Mouse (Mus musculus) embryo, embryonic 9.5 days (tissue): Measurements from ENCODE around the gene Ghrl.
A peak's percentile ranks its signal among the peaks of the same experiment; 100 is the strongest.
"Not testable (repeated sequence)": the region's sequence is repeated elsewhere in the genome, so short reads cannot be mapped to it uniquely, and the experiment has no call there.

ENCODE experiments used
- DNase-seq: peaks from one replicate; pipeline ENCODE4 v3.0.0-alpha.2; 2017; ENCODE audit errors: extremely low spot score

Gene Ghrl

DNA sequence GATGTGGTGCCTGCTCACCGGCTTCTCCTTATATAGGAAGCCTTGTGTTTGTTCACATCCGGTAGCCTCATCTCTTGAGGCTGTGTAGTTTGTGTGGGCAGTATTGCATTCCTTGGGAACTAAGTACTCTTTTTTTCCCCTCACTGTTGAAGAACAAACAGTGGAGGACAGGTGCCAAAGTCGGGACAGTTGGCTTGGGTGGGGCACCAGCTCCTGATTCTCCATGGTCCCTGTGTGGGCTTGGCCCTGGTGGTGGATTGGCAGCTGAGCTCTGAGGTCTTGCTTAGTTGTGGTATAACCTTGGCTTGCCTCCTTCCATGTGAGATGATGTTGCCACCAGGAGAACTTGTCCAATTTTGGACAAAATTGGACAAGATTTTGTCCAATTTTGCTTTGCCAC, at the start of gene Ghrl:
Gene Ghrl, minus strand, starts transcription at position 3 of the 400 bp plus-strand sequence.
- no peak for DNase-seq

DNA sequence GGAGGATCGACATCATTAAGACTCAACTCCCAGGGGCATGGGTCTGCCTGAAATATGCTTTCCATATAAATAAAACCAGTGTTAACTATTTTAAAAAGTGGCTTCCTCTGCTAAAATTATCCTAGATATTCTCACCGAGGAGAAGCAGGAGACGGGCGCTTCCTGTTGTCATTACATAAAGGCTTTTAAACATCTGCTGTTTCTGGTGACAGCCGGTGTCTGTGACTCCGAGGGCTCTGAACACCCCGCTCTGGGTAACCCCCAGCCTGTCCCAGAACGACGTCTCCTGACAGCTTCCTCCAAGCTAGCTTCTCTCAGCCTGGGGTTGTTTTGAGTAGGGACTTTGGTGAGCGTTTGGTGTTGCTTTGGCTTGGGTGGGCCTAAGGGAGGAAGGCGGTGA, 49.1 kb upstream of the Ghrl start:
- DNase-seq, result no peak

DNA sequence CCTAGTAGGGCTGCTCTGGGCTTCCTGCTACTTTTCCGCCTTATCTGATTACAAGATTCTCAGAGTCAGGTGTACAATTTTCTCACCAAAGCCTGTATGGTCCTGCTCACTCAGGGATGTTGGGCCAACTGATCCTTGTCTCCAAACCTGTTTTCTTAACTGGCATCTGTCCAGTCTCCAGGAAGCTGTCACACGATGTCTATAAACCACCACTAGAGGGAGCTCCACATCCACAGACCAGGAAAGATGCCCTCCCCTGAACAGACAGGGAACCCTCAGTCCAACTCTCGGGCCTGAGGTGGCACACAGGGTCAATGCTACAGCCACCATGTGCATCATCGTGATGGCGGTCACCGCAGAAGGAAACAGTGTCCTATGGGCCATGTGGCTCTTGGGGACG, 42.0 kb upstream of the Ghrl start:
- peak; percentile 74 for DNase-seq

DNA sequence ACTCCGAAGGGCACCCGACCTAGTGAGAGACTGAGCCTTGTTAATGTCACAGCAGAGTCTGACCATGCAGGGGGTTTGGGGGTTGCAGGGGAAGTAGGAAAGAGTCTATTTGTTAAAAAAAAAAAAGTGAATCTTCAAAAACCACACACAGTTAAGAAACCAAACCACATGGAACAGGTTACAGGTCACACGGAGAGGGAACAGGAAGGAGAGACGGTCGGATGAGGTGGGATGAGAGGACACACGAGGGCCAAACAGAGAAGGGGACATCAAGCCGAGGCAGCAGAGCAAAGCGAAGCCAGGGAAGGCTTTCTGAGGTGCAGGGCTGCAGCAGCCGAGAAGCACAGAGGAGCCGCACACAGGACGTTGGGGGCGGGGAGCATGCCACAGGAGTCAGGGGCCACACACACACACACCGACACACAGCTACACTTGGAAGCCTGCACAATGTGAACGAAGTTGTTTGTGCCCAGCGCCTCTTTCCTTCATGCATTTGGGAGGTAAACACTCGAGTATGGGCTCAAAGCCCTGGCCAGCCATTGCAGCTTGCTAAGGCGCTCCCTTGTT, 29.5 kb upstream of the Ghrl start:
- DNase-seq, result peak; percentile 5

DNA sequence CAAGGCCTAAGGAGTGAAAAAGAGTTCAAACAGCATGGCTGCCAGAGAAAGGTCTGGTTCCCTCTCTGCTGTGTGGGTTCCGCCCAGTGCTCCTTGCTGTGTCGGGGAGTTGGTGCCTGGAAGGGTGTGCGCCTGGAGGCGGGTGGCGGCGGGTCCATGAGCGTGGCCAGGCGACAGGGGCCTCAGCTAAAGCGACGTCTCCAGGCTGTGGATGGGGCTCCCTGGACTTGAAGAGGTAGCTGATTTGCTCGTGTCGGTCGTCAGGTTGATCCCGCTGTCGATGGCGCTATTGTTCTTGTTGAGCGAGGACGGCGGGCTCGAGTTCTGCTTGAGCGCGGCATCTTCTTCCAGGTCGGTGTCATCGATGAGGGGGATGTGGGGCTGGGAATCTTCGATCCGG, 28.7 kb upstream of the Ghrl start:
- peak; percentile 25 for DNase-seq

DNA sequence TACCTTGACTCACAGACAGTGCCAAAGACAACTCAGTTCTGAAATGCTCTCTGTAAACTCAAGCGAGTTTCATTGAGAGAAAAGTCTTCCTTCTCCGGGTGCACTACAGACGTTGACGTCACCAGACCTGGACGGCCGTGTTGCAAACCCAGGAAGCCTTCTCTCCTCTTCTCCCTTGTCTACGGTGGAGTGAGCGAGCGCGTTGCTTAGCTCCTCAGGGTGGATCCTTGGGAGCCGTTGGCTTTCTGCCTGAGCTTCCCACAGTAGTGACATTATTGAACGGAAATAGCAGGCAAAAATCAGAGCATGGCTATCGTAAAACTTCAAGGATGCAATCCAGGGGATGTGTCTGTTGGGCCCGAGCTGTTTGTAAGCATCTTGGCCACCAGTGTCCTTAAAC, 27.6 kb upstream of the Ghrl start:
- DNase-seq, result no peak

DNA sequence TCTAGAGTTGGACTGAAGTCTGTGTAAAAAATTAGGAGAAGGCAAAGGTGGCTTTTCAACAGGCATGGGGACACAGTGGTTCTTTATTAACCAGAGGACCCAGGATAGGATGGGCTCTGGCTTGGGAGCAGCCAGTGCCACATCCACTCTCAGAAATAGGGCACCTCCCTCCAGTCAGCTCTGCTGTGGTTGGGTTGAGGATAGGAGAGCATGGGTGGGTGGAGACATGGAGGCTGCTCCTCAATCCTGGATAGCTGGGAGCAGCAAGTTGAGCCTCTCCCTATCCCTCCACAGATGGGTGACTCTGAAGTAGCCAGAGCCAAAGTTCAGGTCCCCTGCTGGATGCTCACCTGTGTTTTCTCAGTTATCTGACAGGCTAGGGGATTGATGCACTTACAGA, 25.4 kb upstream of the Ghrl start:
- DNase-seq, result no peak

DNA sequence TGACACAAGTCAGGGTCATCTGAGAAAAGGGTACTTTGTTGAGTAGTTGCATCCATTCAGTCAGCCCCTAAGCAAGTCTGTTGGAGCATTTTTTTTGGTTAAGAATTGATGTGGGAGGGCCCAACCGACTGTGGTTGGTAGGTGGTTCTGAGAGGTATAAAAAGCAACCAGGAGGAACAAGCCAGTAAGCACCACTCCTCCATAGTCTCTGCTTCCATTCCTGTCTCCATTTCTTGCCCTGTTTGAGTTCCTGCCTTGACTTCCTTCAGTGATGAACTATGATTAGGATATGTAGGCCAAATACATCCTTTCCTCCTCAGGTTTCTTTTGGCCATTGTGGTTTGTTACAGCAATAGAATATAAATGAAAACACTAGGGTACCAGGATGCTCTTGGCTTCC, 23.4 kb upstream of the Ghrl start:
- no peak for DNase-seq

DNA sequence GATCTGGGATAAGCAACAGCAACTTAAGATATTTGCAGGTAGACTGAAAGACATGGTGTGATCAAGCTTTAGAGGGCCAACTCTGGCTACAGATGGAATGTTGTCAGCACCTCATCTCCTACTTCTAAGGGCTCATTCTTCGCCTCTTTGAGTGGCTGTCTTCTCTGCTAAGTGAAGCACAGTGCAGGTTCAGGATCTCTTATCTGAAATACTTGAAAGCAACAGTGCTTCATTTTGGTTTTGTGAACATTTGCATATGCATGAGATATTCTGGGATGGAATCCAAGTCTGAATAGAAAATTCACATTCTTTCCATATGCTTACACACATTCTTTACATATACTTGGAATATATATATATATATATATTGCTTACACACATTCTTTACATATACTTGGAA, 22.6 kb upstream of the Ghrl start:
- DNase-seq, result no peak

DNA sequence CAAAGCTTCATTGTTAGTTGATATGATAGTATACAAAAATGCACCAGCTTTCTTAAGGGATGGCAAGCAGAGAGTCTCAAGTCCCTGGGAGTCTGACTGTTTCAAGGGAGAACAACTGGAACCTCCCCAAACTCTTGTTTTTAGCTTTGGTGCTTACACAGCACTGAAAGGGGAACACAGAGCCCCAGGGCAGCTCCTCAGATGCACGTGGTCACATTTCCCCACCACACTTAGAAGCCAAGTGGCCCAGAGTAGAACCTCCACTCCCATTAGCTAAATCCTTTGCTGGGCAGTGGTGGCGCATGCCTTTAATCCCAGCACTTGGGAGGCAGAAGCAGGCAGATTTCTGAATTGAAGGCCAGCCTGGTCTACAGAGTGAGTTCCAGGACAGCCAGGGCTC, 21.7 kb upstream of the Ghrl start:
- DNase-seq, result no peak

DNA sequence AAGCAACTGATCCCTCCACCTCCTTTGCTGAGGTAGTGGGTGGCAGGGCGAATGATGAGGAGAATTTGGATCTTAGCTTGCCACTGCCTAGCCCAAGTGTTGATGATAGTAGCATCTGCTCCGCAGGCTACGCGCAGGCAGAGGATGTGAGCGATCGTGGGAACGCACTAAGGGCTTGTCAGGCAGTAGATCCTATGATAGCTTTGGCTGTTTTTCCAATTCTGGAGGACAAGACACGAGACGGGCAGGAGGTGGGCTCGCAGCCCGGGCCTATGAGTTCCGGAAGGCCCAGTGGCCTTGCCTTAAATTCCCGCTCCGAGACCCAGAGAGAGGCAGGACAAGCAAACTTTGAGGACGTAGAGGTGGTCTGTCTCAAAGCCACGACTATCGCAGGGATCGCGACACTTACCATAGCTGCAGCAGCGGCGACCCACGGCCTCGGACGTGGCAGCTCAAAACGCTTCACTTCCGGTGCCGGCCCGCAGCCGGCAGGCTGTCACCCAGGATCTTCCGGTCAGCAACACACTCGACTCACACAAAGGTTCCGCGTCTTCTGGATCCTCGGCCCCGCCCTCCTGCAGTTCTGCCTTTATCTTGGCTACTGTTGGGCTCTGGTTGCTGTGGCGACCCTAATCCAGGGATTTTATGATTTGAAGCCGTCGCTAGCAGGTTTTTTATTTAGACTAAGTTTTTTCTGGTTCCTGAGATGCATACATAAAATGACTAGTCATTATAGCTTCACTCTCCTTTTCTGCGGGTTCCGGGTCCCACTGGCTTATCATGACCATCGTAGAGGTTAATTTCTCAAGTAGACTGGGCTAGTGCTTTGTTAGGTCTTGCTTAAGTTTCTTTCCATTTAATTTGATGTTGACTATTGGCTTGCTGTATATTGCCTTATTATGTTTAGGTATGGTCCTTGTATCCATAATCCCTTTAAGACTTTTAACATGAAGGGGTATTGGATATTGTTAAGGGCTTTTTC, 20.8 kb upstream of the Ghrl start, which contains the start of gene Sec13:
Gene Sec13, minus strand, starts transcription at position 508 of the 982 bp plus-strand sequence.
- peak; percentile 92 for DNase-seq

DNA sequence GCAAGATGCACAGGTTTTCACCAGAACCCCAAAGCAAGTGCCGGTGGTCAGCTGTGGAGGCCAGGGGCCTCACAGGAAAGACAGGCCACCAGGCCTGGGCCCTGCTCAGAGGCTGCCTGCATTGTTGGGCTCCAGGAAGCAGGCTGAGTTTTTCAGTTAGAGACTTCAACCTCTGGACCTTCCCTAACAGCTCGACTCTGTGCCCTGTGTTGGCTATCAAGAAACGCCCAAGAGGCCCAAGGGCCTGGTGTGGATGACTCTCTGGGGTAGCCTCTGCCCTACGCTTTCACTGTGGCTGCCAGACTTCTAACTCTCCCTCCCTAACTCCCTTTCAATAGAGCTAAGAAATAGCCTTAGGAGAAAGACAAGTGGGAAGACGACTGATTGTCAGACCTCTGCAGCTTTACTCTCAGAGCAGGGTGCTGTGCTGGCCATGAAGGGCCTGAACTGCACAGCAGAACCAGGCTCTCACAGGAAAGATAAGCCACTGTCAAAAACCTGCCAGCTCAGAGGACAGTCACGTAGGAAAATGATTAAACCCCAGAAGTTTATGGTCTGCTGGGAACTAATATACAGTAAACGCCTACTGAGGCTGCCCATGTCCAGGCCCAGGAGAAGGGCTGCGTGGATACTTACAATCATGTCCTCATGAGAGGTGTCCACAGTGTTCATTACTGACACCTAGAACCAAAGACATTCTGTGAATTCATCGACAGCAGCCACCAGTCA, 17.8 kb upstream of the Ghrl start:
- DNase-seq, result no peak

DNA sequence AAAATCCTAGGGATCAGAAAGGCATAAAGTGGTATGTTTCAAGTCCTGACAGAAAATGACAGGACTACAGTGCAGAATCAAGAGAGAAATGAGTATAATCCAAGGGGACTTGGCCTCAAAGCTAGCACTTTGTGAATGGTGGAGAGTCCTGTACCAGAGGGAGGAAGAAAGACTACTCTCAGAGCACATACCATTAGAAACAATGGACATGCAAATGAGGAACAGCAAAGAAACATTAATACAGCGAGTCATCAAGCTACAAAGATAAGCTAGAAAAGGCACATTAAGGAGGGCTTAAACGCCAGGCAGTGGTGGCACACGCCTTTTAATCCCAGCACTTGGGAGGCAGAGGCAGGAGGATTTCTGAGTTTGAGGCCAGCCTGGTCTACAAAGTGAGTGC, 11.6 kb upstream of the Ghrl start:
- DNase-seq, result no peak

DNA sequence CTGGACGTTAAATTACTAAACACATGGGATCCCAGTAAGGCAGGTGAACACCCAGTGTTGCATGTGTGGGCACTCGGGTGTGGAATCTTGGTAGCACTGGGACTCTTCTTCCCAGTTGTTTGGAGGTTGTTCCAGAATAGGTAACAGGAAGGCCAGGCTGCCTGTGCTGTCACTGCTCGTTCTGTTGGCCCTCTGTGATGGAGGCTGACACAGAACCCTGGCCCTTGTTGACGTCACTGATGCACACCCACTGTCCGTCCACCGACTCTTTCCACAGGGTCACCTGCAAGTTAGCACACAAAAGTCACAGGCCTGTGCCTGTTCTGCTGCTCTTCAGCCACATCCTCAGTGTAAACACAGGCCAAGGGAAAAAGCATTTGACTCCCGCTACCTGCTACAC, 8.5 kb upstream of the Ghrl start:
- no peak for DNase-seq

DNA sequence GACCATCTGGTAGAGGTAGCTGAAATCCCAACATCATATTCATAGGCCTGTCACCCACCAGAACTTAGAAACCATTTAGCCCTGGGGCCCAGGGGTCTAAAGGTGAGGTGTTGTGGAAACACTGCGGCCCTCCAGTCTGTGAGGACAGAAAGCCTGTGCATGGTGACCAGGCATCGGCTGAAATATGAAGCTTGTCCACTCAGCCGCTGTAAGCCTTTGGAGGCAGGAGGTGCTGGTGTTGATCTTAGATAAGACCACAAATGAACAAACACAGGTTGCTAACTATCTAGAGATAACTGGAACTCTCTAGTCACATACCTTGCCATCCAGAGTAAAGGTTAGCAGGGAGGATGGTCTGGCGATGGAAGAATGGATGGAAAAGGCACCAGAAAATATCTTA, 1.4 kb upstream of the Ghrl start:
- DNase-seq, result no peak

DNA sequence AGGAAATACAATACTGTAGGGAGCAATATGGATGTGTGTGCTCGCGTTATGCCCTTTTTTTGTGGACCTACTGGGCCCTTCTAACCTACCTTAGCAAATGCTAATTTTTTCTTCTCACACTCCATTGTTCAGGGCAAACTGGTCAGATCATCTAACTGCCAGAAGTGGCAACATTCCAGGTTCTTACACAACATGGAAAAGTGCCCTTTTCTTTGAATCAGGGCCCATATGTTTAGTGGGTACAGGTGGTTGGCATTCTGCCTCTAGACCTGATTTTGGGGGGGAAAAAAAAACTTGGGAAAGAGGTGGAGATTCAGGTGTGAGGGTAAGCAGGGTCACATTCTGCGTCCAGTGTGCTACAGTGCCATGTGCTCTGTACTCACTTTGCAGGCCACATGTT, 2.1 kb downstream of the Ghrl start:
- DNase-seq, result no peak

DNA sequence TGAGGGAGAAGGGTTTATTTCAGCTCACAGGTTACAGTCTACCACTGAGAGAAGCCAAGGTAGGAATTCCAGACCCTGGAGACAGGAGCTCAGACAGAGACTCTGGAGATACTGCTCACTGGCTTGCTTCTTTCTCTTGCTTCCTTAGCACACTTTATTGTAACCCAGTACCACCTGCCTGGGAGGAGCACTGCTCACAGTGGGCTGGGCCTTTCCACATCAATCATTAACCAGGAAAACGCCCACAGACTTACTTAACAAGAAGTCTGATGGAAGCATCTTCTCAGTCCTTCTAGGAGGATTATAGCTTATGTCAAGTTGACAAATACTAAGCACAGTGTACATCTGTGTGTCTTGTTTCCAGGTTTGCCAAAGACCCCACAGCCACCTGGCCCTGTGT, 4.9 kb downstream of the Ghrl start:
- no peak for DNase-seq

DNA sequence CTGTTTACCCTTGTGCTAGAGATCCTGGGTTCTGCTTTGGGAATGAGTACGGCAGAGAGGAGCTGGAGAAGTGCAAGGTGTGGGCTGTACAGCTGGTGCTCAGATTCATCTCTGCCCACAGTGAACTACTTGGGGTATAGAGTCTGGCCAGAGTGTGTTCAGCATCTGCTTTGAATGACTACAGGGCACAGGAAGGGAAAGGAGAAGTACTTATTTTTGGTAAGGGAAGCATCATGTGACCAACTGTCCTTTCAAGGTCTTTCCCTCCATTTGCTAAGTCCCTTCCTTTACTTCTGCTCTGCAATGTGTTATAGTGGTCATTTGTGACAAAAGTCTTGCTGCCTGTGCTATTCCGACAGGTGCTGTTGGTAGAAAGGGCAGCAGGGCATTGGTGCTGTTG, 5.4 kb downstream of the Ghrl start:
- DNase-seq, result no peak

DNA sequence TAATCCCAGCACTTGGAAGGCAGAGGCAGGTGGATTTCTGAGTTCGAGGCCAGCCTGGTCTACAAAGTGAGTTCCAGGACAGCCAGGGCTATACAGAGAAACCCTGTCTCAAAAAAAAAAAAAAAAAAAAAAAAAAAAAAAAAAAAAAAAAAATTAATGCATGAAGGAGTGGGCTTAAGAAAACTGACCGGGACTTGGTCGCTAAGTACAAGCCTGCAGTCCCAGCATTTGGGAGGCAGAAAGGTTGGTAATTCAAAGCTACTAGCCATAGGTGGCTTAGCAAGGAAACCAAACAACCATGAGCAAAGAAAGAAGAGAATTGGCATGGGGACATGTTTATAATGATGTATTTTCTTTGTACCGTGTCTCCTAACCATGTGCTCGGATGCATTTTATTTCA, 6.3 kb downstream of the Ghrl start:
- DNase-seq, result not testable (repeated sequence)

DNA sequence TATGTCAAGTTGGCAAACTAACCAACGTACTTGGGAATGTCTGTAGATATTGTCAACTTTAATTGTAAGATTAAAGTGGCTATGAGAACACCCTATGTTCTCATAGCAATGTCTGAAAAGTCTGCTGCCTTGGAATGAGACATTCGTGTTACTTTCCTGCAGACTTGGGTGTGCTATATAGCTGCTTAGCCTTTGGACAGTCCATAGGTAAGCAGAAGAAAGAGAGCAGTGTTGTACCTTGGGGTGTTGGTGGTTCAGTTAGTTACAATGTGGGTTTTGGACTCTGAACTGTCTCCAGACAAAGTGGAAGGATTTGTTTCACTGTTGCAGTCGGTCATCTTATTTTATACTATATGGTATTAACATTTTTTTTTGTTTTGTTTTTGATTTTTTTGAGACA, 7.0 kb downstream of the Ghrl start:
- no peak for DNase-seq

DNA sequence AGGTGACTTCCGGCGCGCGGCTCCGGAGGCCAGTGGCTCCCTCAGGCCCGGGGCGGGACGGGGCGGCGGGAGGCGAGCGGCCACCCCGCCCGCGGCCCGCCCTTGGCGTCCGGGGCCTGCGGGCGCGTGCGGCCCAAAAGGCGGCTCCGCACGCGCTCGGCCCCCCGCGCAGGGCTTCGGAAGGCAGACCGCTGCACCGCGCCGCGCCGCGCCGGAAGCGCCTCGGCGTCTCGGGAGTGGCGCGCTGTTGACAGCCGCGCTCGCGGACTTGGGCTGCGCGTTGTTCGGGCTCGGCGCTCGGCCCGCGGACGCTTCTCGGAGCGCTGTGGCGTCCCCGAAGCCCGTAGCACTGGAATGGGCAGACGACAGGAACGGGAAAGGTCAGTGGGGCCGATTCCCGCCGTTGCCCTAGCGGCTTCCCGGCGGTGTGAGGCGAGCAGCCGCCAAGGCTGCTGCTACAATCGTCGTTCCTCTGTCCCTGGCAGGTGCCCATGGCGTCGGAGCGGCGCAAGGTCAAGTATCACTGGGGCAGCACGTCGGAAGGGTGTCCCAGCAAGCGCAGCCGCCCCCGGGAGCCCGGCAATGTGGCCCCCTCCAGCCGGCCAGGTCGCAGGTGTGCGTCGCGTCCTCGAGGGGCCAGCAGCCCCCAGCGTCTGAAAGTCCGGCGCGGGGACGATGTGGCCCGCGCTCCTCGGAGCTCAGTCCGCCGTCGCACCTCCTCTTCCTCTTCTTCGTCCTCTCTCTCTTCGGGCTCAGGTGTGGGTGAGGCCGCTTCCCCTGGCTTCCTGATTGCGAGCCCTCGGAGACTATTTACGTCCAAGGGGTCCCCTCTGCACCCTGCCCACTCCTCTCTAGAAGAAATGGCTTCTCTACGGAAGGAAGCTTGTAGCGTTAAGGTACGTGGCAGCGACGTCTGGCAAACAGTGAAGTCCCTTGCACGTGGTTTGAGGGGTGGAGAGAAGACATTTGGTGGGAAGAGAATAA, 22.2 kb downstream of the Ghrl start:
- DNase-seq, result no peak
